Mouse (Mus musculus) heart, adult 18-20 months (tissue): ENCODE results near the gene Sdccag8. TPM values are rescaled to one million over a fixed set of nuclear protein-coding genes. Genes with fewer than 3 reads are reported as not detected.

ENCODE experiments used
- DNase-seq, 2 experiments: peaks; one replicate each; pipeline ENCODE4 v3.0.0; 2021 to 2022; ENCODE audit warnings: mixed read lengths in 1 of 2
- total RNA-seq, 2 experiments: library from RNA; stranded (reverse); gene quantifications; 2 replicates each; pipeline ENCODE4 v1.2.3; 2021

Gene Sdccag8
- total RNA-seq, 2 experiments from 2014 or later = 3.0 to 4.3 TPM

GRCm38 (mm10) chr1:177011688-177012087, 197.2 kb downstream of the Sdccag8 start:
- no peak for DNase-seq

GRCm38 (mm10) chr1:177012774-177013173, 198.3 kb downstream of the Sdccag8 start:
- DNase-seq = no peak

GRCm38 (mm10) chr1:177013313-177013712, 198.9 kb downstream of the Sdccag8 start:
- DNase-seq = no peak

GRCm38 (mm10) chr1:177013776-177014175, 199.3 kb downstream of the Sdccag8 start:
- peak; percentile 29 to 41 for DNase-seq

GRCm38 (mm10) chr1:177014346-177014745, 199.9 kb downstream of the Sdccag8 start:
- DNase-seq = peak; percentile 37 to 54

GRCm38 (mm10) chr1:177014921-177015439, 200.5 kb downstream of the Sdccag8 start:
- peak; percentile 28 to 33 for DNase-seq

GRCm38 (mm10) chr1:177015917-177016316, 201.5 kb downstream of the Sdccag8 start:
- no peak for DNase-seq

GRCm38 (mm10) chr1:177016729-177017128, 202.3 kb downstream of the Sdccag8 start:
- DNase-seq = no peak

- DNase-seq = no peak
Measured at GRCm38 (mm10) chr1:177018750-177019149, 204.3 kb downstream of the Sdccag8 start.

GRCm38 (mm10) chr1:177019668-177020067, 205.2 kb downstream of the Sdccag8 start:
- no peak for DNase-seq

GRCm38 (mm10) chr1:177022751-177023150, 208.3 kb downstream of the Sdccag8 start:
- DNase-seq = no peak

- no peak for DNase-seq
Measured at GRCm38 (mm10) chr1:177027706-177028105, 213.2 kb downstream of the Sdccag8 start.

GRCm38 (mm10) chr1:177029032-177029431, 214.6 kb downstream of the Sdccag8 start:
- no peak for DNase-seq

- no peak for DNase-seq
Measured at GRCm38 (mm10) chr1:177030669-177031068, 216.2 kb downstream of the Sdccag8 start.

GRCm38 (mm10) chr1:177031196-177031595, 216.7 kb downstream of the Sdccag8 start:
- DNase-seq = no peak

- DNase-seq = no peak
Measured at GRCm38 (mm10) chr1:177032233-177032632, 217.8 kb downstream of the Sdccag8 start.

GRCm38 (mm10) chr1:177035460-177035859, 221.0 kb downstream of the Sdccag8 start:
- DNase-seq = no peak

- no peak for DNase-seq
Measured at GRCm38 (mm10) chr1:177038383-177038782, 223.9 kb downstream of the Sdccag8 start.

- no peak for DNase-seq
Measured at GRCm38 (mm10) chr1:177039093-177039674, 224.7 kb downstream of the Sdccag8 start.

GRCm38 (mm10) chr1:177040058-177040457, 225.6 kb downstream of the Sdccag8 start:
- no peak for DNase-seq

- DNase-seq = peak; percentile 19 to 20
Measured at GRCm38 (mm10) chr1:177045885-177046284, 231.4 kb downstream of the Sdccag8 start.

- DNase-seq = no peak
Measured at GRCm38 (mm10) chr1:177046963-177047362, 232.5 kb downstream of the Sdccag8 start.

GRCm38 (mm10) chr1:177048773-177049172, 234.3 kb downstream of the Sdccag8 start:
- DNase-seq = no peak

GRCm38 (mm10) chr1:177051366-177051963, 237.0 kb downstream of the Sdccag8 start:
- DNase-seq = no peak
